Mouse (Mus musculus) heart, postnatal 0 days (tissue): Measurements from ENCODE around the gene Tbc1d24.

Source experiments
- CTCF ChIP-seq: IDR thresholded peaks from 2 replicates; pipeline ENCODE4 v1.5.1; 2016; ENCODE audit warnings: antibody characterized with exemption, control low read depth, low read depth
- EP300 ChIP-seq: IDR thresholded peaks from 2 replicates; pipeline ENCODE4 v1.6.1; 2016; ENCODE audit warnings: antibody characterized with exemption, low read depth

- no peak for TF ChIP-seq CTCF
- TF ChIP-seq EP300: no peak
Observed at GRCm38 (mm10) chr17:24154463-24154862, 50.9 kb downstream of the Tbc1d24 start.
